Mouse (Mus musculus): ENCODE data around the gene Aen.

- no peak for TF ChIP-seq CTCF (IDR thresholded peaks at IDR 0.05; ENCODE audit: low read depth, low read length)
- no peak for TF ChIP-seq POLR2A (IDR thresholded peaks at IDR 0.05; ENCODE audit: borderline replicate concordance, low read depth, low read length)
Observed at GRCm38 (mm10) chr7:78954619-78955018, 59.0 kb downstream of the Aen start.

Measured in bone marrow macrophage, adult 2 months (primary cell).